Mouse (Mus musculus) gastrocnemius, adult 18-20 months (tissue): ENCODE data around the gene Ints6. TPM values are rescaled to one million over a fixed set of nuclear protein-coding genes. Genes with fewer than 3 reads are reported as not detected.

Experiments used
- DNase-seq: peaks from one replicate; pipeline ENCODE4 v3.0.0; 2021; ENCODE audit warnings: low spot score
- total RNA-seq, 2 experiments: library from RNA; stranded (reverse); gene quantifications; 2 replicates each; pipeline ENCODE4 v1.2.3; 2021

Gene Ints6
- total RNA-seq, 2 experiments from 2014 or later, result 12.4 to 13.2 TPM

DNA sequence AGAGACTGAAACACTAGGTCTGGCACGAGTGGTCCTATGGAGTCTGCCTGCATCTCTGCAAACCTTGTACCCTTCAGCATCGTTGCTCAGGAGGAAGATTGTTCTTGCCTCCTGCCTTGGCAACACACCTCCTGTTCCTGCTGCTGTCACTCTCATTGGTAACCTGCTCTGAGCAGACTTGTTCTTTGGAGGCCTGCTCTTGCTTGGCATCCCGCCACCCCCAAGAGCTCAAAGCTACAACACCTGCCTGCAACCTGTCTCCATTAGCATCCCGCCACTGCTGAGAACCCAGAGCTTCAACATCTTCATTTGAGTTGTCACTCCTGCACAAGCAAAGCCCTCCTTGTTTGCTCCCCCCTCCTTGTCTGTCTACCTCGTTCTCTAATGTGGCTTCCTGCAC is 133.0 kb downstream of the Ints6 start:
- no peak for DNase-seq

Other genes starting within 250 kb of the Ints6 start
- 1 to 10 TPM; 2.2 to 2.9 TPM for gene Fam124a, start 205.4 kb downstream of the Ints6 start, total RNA-seq
- gene Gm4131, start 194.2 kb downstream of the Ints6 start, total RNA-seq, result not detected
- gene Serpine3, start 97.5 kb downstream of the Ints6 start, total RNA-seq, result not detected
- gene Wdfy2, start 76.5 kb upstream of the Ints6 start, total RNA-seq, result 1 to 10 TPM; 6.5 to 6.9 TPM
- gene Defb48, start 223.3 kb upstream of the Ints6 start, total RNA-seq, result not detected
- not detected for gene Defb47, start 236.9 kb upstream of the Ints6 start, total RNA-seq